Comparison of ENCODE assay signal across 25 mouse cellular contexts in the genomic region with DNA sequence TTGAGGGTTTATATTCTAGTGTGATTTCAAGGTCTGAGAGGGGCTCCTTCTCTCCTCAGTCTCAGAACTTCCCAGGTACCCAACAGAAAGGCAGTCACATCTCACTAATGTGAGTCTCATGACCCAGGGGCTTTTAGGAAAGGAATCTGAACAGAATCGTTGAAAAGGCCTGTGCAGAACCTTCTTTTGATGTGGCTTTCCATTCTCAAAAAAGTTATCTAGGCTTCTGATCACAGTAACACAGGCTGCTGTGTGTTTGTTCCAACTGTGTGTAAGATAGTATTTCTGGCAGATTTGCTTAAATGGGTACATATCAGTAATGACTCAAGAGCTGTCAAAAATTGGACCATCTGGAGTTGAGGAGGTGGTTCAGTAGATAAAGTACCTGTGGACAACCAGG.
A peak's percentile ranks its signal among the peaks of the same experiment; 100 is the strongest.
DNase-seq lines count a peak whose midpoint lies in the region; TF ChIP-seq lines count a peak whose summit lies in the region.
"Had no signal": no experiment of that assay in that cellular context is flagged by ENCODE, and none has a peak within 500 bp of the region (broad histone marks: within the 10 kb centered on the region; RNA-seq: fewer than 3 reads in every experiment).

No protein-coding gene starts in this region.

- peak overlapping the region; percentile 47 for H3K27ac ChIP-seq in layer of hippocampus, adult 2 months
- H3K27ac ChIP-seq: embryonic facial prominence, embryonic 10.5 days; embryonic facial prominence, embryonic 13.5 days; forebrain, embryonic 12.5 days; forebrain, embryonic 15.5 days; heart, adult 2 months; heart, embryonic 10.5 days; heart, embryonic 13.5 days; hindbrain, embryonic 12.5 days; hindbrain, embryonic 15.5 days had no signal

- H3K4me3 ChIP-seq in layer of hippocampus, adult 2 months, result no peak overlapping the region
- H3K4me3 ChIP-seq: embryonic facial prominence, embryonic 10.5 days; embryonic facial prominence, embryonic 13.5 days; erythroblast, embryonic 14.5 days; forebrain, embryonic 12.5 days; forebrain, embryonic 15.5 days; heart, adult 2 months; heart, embryonic 10.5 days; heart, embryonic 13.5 days; hindbrain, embryonic 12.5 days; hindbrain, embryonic 15.5 days had no signal

- no peak for DNase-seq in layer of hippocampus, adult 2 months (ENCODE audit: low spot score in 2 of 2)
- no peak for DNase-seq in layer of hippocampus, adult 9-11 months
- peak; percentile 10 for DNase-seq in thymus, postnatal 14 days
- no peak for DNase-seq in thymus, adult 18-20 months
- DNase-seq in induced T-regulatory cell, adult 2 months (ENCODE audit: low read depth), result peak; percentile 67
- DNase-seq in thymus, postnatal 25 days, result peak; percentile 21
- DNase-seq in left cerebral cortex, adult 18-20 months (ENCODE audit: low spot score in 2 of 2), result no peak
- no peak for DNase-seq in lung, postnatal 25 days (ENCODE audit: low spot score)
- DNase-seq: adrenal gland, postnatal 14 days; cerebellum, adult 11 months; cerebellum, adult 2 months; cerebellum, adult 9-11 months; cerebellum, postnatal 25 days; gastrocnemius, postnatal 36 days; heart, adult 2 months; heart, postnatal 14 days had no signal

- TF ChIP-seq CTCF in layer of hippocampus, adult 2 months (conservative IDR thresholded peaks at IDR 0.05), result no peak

Comparison
In these comparisons a context has a peak if more than half of its experiments do, and no peak if none do; other contexts are left out.
1. DNase-seq: peak in thymus, postnatal 14 days (single experiment), induced T-regulatory cell, adult 2 months (single experiment) and thymus, postnatal 25 days (single experiment); none in layer of hippocampus, adult 2 months (0 of 2), layer of hippocampus, adult 9-11 months (single experiment), thymus, adult 18-20 months (0 of 2), left cerebral cortex, adult 18-20 months (0 of 2) and lung, postnatal 25 days (single experiment).